Mouse (Mus musculus) 3134 (cell line): ENCODE measurements around the gene Unc13d.
"Not testable (repeated sequence)": the region's sequence is repeated elsewhere in the genome, so short reads cannot be mapped to it uniquely, and the experiment has no call there.

ENCODE experiments used
- DNase-seq: peaks from one replicate; pipeline ENCODE4 v3.0.0-alpha.2; 2011; ENCODE audit warnings: low spot score; ENCODE audit not compliant: insufficient read length; ENCODE audit errors: extremely low read depth

Unc13d gene

DNA sequence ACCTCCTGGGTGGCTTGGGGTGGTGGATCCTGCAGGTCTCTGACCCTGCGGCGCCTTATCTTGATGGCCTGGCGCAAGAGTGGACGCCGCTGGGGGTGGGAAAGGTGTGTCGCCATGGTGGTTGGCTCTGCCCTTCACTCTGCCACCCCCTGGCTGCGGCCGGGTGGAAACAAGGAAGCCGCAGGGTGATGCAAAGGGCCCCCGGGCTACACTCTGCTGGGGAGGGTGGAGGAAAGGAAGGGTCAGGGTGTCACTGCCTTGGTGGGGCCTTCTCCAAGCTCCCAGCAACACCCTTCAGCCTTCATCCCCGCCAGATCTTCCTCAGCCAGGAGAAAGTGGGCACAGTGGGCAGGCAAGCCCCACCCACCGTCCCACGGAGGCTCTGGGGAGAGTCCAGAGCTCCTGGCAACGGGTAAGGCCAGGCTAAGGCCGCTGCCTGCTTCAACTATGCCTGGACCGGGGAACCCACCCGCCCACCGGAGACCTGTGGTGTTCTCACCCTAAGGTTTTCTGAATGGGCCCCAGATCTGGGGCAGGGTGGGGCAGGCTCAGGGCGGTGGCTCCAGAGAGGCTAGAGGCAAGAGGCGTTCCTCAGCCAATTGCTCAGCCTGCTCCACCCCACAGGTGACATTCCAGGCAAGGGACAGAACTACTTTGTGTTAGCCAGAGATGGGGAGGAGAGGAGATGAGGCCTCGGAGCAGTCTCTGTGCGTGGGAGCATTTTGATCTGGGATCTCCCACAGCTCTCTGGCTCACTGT, at the start of gene Unc13d:
Gene Unc13d, minus strand, starts transcription at position 516 of the 759 bp plus-strand sequence.
- DNase-seq = peak; percentile 78

DNA sequence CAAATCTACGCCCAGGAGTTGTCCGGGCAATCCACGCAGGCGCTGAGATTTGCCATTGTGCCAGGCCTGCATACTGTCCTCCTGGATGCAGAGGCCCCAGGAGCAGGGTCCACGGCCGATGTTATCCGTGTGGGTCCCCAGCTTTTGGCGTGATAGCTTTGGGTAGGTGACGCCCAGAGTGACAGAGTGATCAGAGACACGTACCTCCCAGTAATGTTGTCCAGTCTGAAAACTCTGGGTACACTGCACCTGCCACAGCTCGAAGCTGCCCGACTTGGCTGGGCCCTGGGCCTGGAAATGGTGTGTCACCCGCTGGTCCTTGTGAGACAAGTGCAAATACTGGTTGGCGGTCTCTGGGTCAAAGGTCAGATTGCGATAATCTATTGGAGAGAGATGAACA, 48.5 kb upstream of the Unc13d start:
- DNase-seq = no peak

DNA sequence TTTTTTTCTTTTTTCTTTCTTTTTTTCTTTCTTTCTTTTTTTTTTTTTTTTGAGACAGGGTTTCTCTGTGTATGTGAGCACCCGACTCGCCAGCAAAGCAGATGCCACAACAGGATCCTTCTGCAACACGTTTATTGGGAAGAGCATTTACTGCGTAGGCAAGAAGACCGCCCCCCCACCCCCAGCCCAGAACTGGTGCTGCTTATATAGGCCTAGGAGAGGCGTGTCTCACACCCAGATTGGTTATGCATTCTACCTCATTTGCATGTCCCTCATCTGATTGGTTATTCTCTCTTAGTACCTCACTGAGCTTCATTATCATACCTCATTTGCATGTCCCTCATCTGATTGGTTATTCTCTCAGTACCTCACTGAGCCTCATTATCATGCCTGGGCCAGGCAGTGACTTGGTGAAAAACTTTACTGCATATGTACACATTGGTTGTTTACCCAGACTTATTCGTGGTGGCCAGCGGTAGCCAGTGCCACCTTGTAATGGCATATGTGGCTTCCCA, 44.0 kb upstream of the Unc13d start:
- DNase-seq = not testable (repeated sequence)

DNA sequence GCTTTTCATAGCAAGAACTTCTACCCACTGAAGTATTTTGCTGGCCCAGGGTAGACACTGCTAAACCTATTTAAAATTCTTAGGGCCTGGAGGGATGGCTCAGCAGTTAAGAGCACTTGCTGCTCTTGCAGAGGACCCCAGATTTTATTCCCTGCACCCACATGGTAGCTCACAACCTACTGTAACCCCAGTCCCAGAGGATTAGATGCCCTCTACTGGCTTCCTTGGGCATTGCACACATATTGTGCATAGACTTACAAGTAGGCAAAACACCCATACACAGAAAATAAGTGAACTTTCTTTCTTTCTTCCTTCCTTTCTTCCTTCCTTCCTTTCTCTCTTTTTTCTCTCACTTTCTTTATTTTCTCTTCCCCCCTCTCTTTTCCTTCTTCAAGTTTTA, 40.1 kb upstream of the Unc13d start:
- no peak for DNase-seq

DNA sequence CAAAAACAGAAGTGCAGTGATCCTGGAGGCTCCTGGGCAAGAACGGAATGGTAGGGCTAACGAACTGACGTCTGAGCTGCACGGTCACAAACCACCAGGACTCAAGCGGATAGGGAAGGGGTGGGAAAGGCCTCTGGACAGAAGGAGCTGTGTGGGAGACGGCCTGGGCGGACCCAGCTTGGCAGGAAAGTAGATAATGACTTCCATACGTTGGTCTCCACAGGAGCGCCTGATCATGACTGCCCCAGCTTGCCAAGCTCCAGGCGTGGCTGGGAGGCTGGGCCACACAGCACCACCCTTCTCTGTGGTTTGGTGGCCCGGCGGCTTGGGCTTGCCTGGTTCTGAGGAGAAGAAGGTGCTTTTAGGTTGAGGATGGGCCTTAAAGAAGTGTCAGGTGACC, 39.5 kb upstream of the Unc13d start:
- DNase-seq = no peak

DNA sequence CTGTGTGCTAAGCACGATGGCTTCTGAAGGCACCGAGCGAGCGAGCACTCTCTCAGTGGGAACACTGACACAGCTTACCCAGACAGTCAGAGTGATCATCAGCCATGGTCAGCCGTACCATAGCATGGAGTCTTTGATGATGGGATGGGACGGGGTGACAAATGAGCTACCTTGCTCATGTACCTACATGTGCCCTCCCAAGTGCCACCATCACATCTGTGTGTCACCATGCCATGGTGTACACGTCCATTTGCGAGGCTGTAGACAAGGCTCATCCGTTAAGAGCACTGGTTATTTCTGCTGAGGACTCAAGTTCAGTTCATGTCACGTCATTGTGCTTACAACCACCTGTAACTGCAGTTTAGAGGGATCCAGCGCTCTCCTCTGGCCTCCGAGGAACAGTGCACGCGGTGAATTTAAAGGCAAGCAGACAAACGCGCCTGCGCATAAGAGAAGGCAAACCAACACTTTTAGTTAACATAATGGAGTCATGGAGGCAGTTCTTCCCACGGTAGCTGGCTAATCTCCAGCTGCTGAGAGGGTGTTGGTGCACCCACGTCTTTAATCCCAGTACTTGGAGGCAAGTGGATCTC, 33.9 kb upstream of the Unc13d start:
- no peak for DNase-seq

DNA sequence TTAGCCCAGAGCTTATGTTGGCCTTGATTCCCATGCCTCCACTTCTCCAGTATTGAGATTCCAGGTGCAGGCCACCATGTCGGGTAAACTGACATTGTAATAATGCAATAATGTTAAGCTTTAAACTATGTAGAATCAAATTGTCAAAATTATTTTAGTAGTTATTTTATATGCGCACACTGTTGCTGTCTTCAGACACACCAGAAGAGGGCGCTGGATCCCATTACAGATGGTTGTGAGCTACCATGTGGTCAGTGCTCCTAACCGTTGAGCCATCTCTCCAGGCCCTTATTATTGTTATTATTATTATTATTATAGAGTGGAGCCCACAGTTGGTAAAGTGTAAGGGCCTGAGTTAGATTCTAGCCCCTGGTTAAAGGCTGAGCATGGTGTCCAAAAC, 33.3 kb upstream of the Unc13d start:
- DNase-seq = no peak

DNA sequence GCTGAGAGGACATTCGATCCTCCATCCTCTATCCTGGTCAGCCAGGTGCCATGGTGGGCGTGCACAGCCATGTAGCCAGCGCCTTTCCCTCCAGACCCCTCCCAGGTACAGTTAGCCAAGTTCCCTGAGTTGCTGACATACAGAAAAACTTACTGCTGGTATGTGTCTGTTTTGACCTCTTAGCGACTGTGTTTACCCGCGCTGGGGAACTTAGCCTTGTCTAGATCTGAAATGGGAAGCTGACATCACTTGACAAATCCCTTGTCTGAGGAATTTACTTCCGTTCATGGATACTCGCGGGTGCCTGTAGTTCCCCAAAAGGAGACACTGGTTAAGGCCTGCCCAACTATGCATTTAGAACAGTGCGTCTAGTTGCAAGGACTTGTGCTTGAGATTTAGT, 32.8 kb upstream of the Unc13d start:
- DNase-seq = no peak

DNA sequence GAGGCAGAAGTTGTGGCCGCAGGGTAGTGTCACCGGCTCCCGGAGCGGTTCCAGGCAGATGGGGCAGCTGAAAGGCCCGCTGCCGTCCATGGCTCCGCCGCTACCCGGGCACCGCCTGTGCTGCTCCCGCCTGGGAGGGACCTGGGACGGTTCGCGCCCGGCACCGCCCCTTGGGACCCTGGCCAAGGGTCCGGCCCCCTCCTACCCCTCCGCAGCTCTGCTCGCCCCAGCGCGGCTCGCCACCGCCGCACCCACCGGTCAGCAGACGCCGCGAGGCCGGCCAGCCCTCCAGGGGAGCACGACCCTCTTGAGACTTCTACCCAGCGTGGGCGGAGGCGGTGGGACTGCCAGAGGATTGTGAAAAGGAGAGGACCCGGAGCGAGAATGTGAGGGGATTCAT, 32.4 kb upstream of the Unc13d start:
- peak; percentile 89 for DNase-seq

DNA sequence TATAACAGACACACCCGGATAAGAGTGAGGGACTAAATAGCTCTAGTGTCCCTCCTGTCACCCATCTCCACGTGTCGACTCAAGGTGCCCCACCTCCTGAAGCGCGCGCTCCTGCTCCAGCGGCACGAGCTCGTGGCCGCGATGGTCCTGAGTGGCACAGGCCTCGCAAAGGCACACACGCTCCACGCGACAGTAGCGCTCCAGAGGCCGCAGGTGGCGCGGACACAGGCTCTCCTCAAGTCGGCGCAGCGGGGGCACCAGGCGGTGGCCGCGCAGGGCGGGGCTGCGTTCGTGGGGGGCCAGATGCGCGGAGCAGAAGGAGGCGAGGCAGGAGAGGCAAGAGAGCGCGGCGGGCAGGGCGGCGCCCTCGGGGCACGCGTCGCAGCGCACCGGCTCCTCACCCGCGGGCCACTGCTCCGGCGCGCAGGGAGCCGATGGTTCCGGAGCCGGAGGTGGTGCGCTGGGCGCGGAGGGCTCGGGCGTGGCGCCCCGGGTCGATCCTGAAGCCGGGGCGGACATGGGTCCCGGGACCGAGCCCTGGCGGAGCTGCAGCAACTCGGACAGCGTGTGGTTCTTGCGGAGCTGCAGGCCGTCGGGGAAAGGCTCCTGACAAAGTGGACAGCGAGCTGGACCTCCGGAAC, 31.8 kb upstream of the Unc13d start:
- DNase-seq = peak; percentile 82

DNA sequence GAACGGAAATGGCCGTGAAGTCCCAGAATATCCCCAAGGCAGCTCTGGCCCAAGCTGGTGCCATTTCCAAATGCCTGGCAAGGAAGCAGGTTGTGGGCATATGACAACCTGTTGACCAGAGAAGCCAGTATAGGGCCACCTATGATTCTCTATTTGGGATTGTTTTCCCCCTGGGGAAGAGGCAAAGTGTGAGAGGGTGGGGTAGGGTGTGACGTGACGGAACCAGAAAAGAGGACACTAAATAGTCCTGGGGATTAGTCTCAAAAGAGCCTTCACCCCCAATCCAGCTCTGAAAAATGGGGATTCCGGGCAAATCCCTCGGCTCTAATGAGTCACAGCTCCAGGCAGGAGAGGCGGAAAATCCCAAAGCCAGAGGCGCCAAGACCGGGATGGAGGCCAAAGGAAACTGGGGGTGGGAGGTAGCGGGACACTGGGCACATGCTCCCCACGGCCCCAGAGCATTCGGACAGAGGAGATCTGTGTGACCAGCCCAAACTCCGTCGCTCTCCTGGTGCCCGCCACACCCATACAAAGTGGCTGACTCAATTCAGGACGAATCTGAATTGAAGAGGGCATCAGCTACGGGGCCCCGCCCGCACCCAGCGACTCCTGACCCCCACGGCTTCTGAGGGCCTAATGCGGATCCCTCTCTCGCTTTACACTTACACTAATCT, 30.8 kb upstream of the Unc13d start:
- DNase-seq = peak; percentile 93

DNA sequence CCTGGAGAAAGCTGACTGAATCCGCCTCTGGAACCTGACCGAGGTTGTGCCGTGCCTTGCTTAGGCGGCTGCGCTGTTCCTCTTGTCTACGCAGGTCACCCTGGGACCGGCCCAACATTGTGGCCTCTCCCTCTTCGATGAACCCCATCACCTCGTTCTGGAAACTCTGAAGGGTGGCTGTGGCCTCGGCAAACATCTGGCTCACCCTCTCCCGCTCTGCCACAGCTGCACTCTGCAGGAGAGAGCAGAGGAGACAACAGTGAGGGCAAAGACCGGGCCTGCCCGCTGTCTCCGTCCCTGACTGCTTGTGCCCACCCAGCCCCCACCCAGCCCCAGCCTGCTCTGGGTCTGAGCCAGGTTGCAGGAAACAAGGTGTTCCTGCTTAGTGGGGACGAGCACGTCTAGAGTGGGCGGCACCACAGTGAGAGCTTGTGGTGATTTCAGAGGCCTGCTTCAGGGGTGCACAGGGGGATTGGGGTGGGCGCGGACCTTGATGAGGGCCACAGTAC, 30.1 kb upstream of the Unc13d start:
- DNase-seq = peak; percentile 48

DNA sequence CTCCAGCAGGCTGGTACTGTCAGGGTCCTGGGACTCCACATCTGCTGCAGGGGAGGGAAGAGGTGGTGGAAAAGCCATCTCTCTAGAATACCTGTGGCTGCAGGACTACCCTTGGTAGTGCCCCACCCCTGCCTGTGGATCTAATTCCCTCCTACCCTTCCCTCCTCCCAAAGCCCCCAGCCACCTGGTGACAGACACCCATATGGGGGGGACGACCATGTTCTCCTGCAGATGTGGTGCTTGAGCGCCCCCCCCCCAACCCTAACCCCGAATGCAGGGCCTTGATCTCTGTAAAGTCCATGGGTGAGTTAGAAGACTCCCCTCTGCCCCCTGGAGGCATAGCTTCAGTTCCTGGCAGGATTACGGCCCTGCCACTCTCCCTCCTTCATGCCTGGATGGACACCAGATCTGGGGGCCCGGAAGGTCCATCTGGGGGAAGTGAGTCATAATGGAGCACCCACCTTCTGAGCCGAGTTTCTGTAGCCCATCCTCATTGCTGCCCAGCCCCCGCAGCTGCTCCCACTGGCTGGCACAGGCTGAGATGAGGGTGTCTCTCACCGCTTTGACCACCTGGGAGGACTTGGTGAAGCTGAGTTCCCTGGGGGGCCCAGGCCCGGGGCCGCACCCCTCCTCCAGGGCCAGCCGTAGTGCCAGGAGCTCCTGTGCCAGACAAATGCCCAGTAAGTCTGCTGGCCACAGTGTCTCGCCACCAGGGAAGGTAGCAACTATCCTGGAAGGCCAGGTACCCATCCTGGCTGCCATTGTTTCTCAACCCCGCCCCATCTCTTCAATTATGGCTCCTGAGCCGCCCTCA, 29.4 kb upstream of the Unc13d start:
- DNase-seq = peak; percentile 66

DNA sequence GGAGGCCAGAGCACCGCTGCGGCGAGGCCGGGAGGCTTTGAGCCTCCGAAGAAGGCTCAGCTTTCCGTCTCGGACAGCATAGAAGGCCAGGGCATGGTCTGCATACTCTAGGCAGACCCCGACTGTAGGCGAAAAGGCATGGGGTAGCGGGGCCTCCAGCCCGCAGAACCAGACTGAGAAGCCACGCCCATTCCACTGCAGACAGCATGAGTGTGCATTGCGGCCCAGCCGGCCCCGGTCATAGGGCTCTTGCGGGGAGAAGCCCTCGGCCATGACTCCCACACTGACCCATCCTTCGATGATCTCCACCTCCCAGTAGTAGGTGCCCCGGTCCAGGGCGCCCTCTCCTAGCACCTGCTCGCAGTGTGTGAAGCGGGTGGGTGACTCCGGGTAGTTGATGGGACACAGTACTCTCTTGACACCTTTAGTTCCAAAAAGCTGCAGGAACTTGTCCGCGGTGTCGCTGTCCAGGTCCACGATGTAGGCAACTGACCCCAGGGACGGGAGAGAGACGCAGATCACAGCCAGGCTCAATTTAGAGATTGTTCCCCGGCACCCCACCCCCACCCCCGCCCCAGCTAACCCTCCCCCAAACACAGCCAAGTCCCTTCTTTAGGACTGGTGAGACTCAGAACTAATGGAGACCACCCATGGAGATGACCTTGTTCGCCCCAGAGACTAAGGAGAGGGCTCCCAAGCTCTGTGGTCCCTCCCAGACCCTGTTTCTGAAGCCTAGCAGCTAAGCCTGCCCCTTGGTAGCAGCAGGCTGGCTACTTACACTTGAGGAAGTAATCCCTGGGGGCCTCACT, 28.6 kb upstream of the Unc13d start:
- DNase-seq = no peak

DNA sequence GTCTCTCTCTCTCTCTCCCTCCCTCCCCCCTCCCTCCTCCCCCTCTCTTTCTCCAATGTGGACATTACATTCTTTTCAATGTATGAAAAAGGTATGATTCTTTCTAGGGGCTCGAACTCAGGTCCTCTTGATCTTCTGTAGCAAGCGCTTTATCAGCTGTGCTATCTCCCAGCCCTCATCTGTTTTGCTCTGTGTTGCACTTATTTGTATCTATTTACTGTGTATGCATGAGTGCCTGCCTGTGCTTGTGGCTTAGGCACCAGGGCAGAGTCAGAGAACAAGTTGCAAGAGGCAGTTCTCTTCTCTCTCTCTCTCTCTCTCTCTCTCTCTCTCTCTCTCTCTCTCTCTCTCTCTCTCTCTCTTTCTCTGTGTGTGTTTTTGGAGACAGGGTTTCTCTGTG, 27.3 kb upstream of the Unc13d start:
- no peak for DNase-seq

DNA sequence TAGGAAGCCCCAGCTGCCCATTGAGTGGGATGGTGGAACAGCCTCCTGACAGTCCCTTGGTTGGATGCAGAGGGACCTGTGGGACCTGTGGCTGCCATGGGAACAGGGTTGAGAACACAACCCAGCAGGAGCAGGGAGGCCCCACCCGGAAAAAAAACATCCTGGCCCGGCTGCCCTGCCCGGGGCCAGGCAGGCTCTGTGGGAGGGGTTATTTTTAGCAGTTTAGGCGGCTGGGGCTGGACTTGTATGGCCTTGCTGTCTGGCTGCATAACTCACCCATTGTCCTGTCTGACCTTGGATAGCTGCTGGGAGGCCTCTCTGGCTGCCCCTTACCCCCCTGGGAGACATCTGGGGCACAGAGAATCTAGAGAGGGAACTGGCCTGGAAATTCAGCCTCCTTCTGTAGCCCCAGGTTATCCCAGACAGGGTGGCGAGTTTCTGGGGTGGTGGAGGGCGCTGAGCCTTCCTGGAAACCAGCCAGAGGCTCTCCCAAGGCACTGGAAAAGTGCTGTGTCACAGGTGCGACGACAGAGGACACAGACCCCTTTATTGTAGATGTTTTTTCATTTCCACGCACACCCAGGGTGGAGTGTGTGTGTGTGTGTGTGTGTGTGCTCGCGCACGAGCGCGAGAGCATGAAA, 26.4 kb upstream of the Unc13d start:
- DNase-seq = peak; percentile 92

DNA sequence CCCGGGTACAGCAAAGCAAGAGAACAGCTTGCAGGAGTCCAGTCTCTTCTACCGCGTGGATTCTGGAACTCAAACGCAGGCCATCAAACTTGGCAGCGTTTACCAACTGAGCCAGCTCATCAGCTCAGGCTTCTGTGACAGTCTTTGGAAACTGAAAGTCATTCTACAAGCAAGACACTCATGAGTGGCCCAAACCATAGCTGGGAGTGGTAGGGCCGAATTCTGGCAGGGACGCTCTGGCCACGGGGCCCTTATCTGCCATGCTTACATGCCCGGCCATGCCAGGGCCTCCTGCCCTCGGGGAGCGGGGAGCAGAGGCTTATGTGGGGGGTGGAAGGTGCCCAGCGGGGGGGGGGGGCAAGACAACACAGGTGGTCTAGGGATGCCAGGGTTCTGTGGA, 25.8 kb upstream of the Unc13d start:
- no peak for DNase-seq

DNA sequence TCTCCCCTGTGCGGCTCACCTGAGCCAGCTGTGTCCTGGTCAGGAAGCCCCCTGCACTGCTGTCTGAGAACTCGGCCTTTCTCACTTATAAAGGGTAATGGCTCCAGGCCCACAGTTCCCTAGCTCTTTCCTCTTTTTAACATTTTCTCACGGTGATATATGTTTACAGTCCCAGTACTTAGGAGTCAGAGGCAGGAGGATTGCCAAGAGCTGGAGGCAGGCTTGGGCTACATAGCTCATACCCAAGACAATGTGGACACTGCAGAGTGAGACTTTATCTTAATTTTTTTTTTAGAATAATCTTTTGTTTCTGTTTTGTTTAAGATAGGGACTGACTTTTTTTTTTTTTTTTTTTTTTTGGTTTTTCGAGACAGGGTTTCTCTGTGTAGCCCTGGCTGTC, 24.7 kb upstream of the Unc13d start:
- DNase-seq = no peak

DNA sequence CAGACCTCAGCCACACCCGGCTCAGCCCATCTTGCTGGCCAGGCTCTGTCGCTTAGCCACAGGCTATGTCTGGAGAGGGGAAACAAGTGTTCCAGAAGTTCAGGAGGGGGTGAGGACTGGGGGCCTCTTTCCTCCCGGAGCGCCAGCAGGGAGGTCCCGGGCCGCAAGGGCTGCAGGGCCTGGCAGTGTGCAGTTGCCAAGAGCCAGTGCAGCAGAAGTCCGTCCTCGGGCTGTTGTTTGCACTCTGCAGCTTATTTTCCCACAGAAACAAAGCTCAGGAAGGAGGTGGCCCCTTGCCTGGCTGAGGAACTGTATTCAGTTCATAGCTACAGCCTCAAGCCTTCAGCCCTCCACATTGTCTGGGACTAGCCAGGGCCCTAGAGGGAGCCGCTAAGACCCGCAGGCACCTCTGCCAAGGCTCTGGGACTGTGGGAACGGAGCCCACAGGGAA, 24.2 kb upstream of the Unc13d start:
- DNase-seq = no peak
